Mouse (Mus musculus) liver, embryonic 13.5 days (tissue): ENCODE data around the gene Ly6g6e. TPM values are rescaled to one million over a fixed set of nuclear protein-coding genes. Genes with fewer than 3 reads are reported as not detected.

Experiments used
- ATAC-seq: fragments of 200-750 bp; cut with Nextera tagmentation; 2 replicates; pipeline ENCODE4 v1.8.0; 2017; ENCODE audit warnings: low read depth, mild to moderate bottlenecking, moderate number of reproducible peaks, moderate library complexity
- DNase-seq: peaks from one replicate; pipeline ENCODE4 v3.0.0; 2022
- H3K27ac ChIP-seq: fragments of 300-500 bp; sonication (generic); 2 replicates; pipeline ENCODE4 v1.5.1; 2015; ENCODE audit warnings: moderate library complexity, mild to moderate bottlenecking, inconsistent platforms
- H3K27me3 ChIP-seq: fragments of 300-500 bp; sonication (generic); 2 replicates; pipeline ENCODE4 v1.6.1; 2015; ENCODE audit warnings: mild to moderate bottlenecking, inconsistent platforms
- H3K36me3 ChIP-seq: fragments of 300-500 bp; sonication (generic); 2 replicates; pipeline ENCODE4 v1.6.1; 2015; ENCODE audit warnings: mild to moderate bottlenecking, inconsistent platforms
- H3K4me1 ChIP-seq: fragments of 300-500 bp; sonication (generic); replicated peaks from 2 replicates; pipeline ENCODE4 v1.6.1; 2015; ENCODE audit warnings: inconsistent platforms
- H3K4me2 ChIP-seq: fragments of 300-500 bp; sonication (generic); 2 replicates; pipeline ENCODE4 v1.6.1; 2015; ENCODE audit warnings: inconsistent platforms, mild to moderate bottlenecking, moderate library complexity
- H3K4me3 ChIP-seq: fragments of 300-500 bp; sonication (generic); replicated peaks from 2 replicates; pipeline ENCODE4 v1.5.1; 2015; ENCODE audit warnings: mild to moderate bottlenecking, inconsistent platforms
- H3K9ac ChIP-seq: fragments of 300-500 bp; sonication (generic); 2 replicates; pipeline ENCODE4 v1.6.1; 2015; ENCODE audit warnings: mild to moderate bottlenecking, inconsistent platforms
- H3K9me3 ChIP-seq: fragments of 300-500 bp; sonication (generic); replicated peaks from 2 replicates; pipeline ENCODE4 v1.6.1; 2016; ENCODE audit warnings: inconsistent platforms
- WGBS: fragments of 180-500 bp; shearing (Covaris S2); methylation state at CpG from one replicate; pipeline ENCODE4 v1.1.7; 2015; ENCODE audit not compliant: insufficient replicate concordance; 5-methylcytosine and 5-hydroxymethylcytosine counted together
- polyA plus RNA-seq: library from polyadenylated mRNA; unstranded; fragments of >200 nt; fragmentation: Nextera tagmentation; extraction: Ambion mirVana; gene quantifications from 2 replicates; pipeline ENCODE4 v1.2.1, GENCODE M21; 2015

Gene Ly6g6e
- polyA plus RNA-seq, 1 experiment from 2014 or later = 0.23 TPM

GRCm38 (mm10) chr17:35080248-35080647, 3.5 kb downstream of the Ly6g6e start:
- Histone ChIP-seq H3K9ac (peak overlapping the region; percentile 64), H3K27ac (peak overlapping the region; percentile 88), H3K36me3 (no peaks in the 10 kb centered on the region), H3K4me1 (peaks cover 57% of the 10 kb centered on the region), H3K4me2 (peak overlapping the region; percentile 73), H3K27me3 (peaks cover 17% of the 10 kb centered on the region; the same call in 1 of the 2 replicates), H3K9me3 (no peaks in the 10 kb centered on the region), H3K4me3 (peak overlapping the region; percentile 37)
- 21% methylated on average over 6 of the region's 6 CpGs for WGBS
- peak; percentile 63 for ATAC-seq
- DNase-seq = peak; percentile 22

GRCm38 (mm10) chr17:35080710-35081109, 4.0 kb downstream of the Ly6g6e start:
- peaks cover 62% of the 10 kb centered on the region for H3K4me1 ChIP-seq
- no peaks in the 10 kb centered on the region for H3K36me3 ChIP-seq
- H3K4me2 ChIP-seq = peak overlapping the region; percentile 73
- H3K9me3 ChIP-seq = no peaks in the 10 kb centered on the region
- H3K27ac ChIP-seq = peak overlapping the region; percentile 88
- no peak for ATAC-seq
- no peak overlapping the region for H3K4me3 ChIP-seq
- no peak for DNase-seq
- H3K27me3 ChIP-seq = peaks cover 17% of the 10 kb centered on the region; the same call in 1 of the 2 replicates
- H3K9ac ChIP-seq = peak overlapping the region; percentile 64
- WGBS = 81% methylated on average over 4 of the region's 4 CpGs

GRCm38 (mm10) chr17:35082841-35083576, 6.3 kb downstream of the Ly6g6e start:
- Histone ChIP-seq H3K27ac (0 out of 2 replicates have a peak overlapping the region, but pooled peaks have one; percentile 7), H3K27me3 (peaks cover 8% of the 10 kb centered on the region; the same call in 1 of the 2 replicates), H3K9ac (no peak overlapping the region), H3K36me3 (no peaks in the 10 kb centered on the region), H3K4me3 (no peak overlapping the region), H3K9me3 (no peaks in the 10 kb centered on the region), H3K4me1 (peaks cover 46% of the 10 kb centered on the region), H3K4me2 (no peak overlapping the region)
- ATAC-seq (no peak), DNase-seq (no peak)
- WGBS = 83% methylated on average over 16 of the region's 16 CpGs

- Histone ChIP-seq H3K9ac (no peak overlapping the region), H3K4me1 (peaks cover 44% of the 10 kb centered on the region), H3K36me3 (no peaks in the 10 kb centered on the region), H3K27me3 (0 out of 2 replicates have a peak, but pooled peaks cover 4% of the 10 kb centered on the region), H3K4me2 (no peak overlapping the region), H3K4me3 (no peak overlapping the region), H3K27ac (peak overlapping the region; percentile 7; the same call in 1 of the 2 replicates), H3K9me3 (no peaks in the 10 kb centered on the region)
- WGBS = 47% methylated on average over 3 of the region's 3 CpGs
- DNase-seq = no peak
- ATAC-seq = no peak
Measured at GRCm38 (mm10) chr17:35083929-35084497, 7.3 kb downstream of the Ly6g6e start.

- Histone ChIP-seq H3K36me3 (no peaks in the 10 kb centered on the region; the same call in 1 of the 2 replicates), H3K27me3 (0 out of 2 replicates have a peak, but pooled peaks cover 4% of the 10 kb centered on the region), H3K4me3 (no peak within 1 kb of the TSS), H3K4me1 (peaks cover 37% of the 10 kb centered on the region), H3K27ac (peak within 1 kb of the TSS; percentile 43), H3K9me3 (no peaks in the 10 kb centered on the region), H3K9ac (no peak within 1 kb of the TSS; the same call in 1 of the 2 replicates), H3K4me2 (no peak within 1 kb of the TSS)
- 40% methylated on average over 7 of the region's 7 CpGs for WGBS
- DNase-seq (no peak), ATAC-seq (no peak)
Measured at GRCm38 (mm10) chr17:35085208-35085865, 8.6 kb downstream of the Ly6g6e start, which contains the start of gene Ly6g6f. Gene Ly6g6f (minus strand): TSS chr17:35085610.

GRCm38 (mm10) chr17:35088151-35088550, 11.4 kb downstream of the Ly6g6e start:
- H3K4me2 ChIP-seq = no peak overlapping the region
- DNase-seq = no peak
- 34% methylated on average over 2 of the region's 2 CpGs for WGBS
- H3K27ac ChIP-seq = no peak overlapping the region
- no peak for ATAC-seq
- H3K27me3 ChIP-seq = 0 out of 2 replicates have a peak, but pooled peaks cover 4% of the 10 kb centered on the region
- H3K9ac ChIP-seq = no peak overlapping the region
- no peak overlapping the region for H3K4me3 ChIP-seq
- peaks cover 53% of the 10 kb centered on the region for H3K4me1 ChIP-seq
- H3K36me3 ChIP-seq = peaks cover 25% of the 10 kb centered on the region
- H3K9me3 ChIP-seq = no peaks in the 10 kb centered on the region

GRCm38 (mm10) chr17:35088825-35089644, 12.3 kb downstream of the Ly6g6e start, which contains the start of gene Abhd16a:
Gene Abhd16a (plus strand): TSS chr17:35089263.
- Histone ChIP-seq H3K27ac (peak within 1 kb of the TSS; percentile 91), H3K36me3 (peaks cover 34% of the 10 kb centered on the region), H3K27me3 (0 out of 2 replicates have a peak, but pooled peaks cover 4% of the 10 kb centered on the region), H3K4me2 (peak within 1 kb of the TSS; percentile 79), H3K4me3 (peak within 1 kb of the TSS; percentile 74), H3K4me1 (peaks cover 49% of the 10 kb centered on the region), H3K9me3 (no peaks in the 10 kb centered on the region), H3K9ac (peak within 1 kb of the TSS; percentile 87)
- peak; percentile 92 for DNase-seq
- 2% methylated on average over 66 of the region's 67 CpGs for WGBS
- ATAC-seq = peak; percentile 96

- Histone ChIP-seq H3K4me1 (peaks cover 43% of the 10 kb centered on the region), H3K27me3 (0 out of 2 replicates have a peak, but pooled peaks cover 4% of the 10 kb centered on the region), H3K36me3 (peaks cover 47% of the 10 kb centered on the region), H3K4me3 (peak overlapping the region; percentile 74), H3K4me2 (peak overlapping the region; percentile 79), H3K9ac (peak overlapping the region; percentile 87), H3K27ac (peak overlapping the region; percentile 91), H3K9me3 (no peaks in the 10 kb centered on the region)
- 57% methylated on average over 8 of the region's 8 CpGs for WGBS
- ATAC-seq (peak; percentile 59), DNase-seq (peak; percentile 67)
Measured at GRCm38 (mm10) chr17:35090166-35090932, 13.6 kb downstream of the Ly6g6e start.

GRCm38 (mm10) chr17:35092403-35093198, 15.9 kb downstream of the Ly6g6e start:
- Histone ChIP-seq H3K4me2 (no peak overlapping the region), H3K4me1 (peaks cover 38% of the 10 kb centered on the region), H3K27ac (no peak overlapping the region), H3K4me3 (no peak overlapping the region), H3K36me3 (peaks cover 70% of the 10 kb centered on the region), H3K27me3 (no peaks in the 10 kb centered on the region), H3K9me3 (no peaks in the 10 kb centered on the region), H3K9ac (no peak overlapping the region)
- DNase-seq (no peak), ATAC-seq (no peak)
- 86% methylated on average over 14 of the region's 14 CpGs for WGBS
